8 mouse cellular contexts compared by ENCODE assay signal in genomic region chr6:3620428-3621387, GRCm38 (mm10).
DNase-seq lines count a peak whose midpoint lies in the region; ATAC-seq and TF ChIP-seq lines count a peak whose summit lies in the region.
"Not testable (repeated sequence)": the region's sequence is repeated elsewhere in the genome, so short reads cannot be mapped to it uniquely, and the experiment has no call there.

No protein-coding gene starts in this region.

- peak overlapping the region; percentile 60; the same call in 1 of the 2 replicates for H3K4me3 ChIP-seq in G1E (ENCODE audit: low read depth, low read length)
- H3K4me3 ChIP-seq in forebrain, embryonic 13.5 days; midbrain, embryonic 14.5 days (replicated peaks; ENCODE audit: low read depth, low read length); stomach, embryonic 14.5 days (ENCODE audit: low read depth, low read length): not testable (repeated sequence)
- peak overlapping the region; percentile 26; the same call in 1 of the 2 replicates for H3K4me3 ChIP-seq in heart, postnatal 0 days (ENCODE audit: low read depth, low read length)
- H3K4me3 ChIP-seq in kidney, embryonic 16.5 days (ENCODE audit: low read length) = 0 out of 2 replicates have a peak overlapping the region, but pooled peaks have one; percentile 14
- peak overlapping the region; percentile 32 for H3K4me3 ChIP-seq in liver, embryonic 12.5 days

- H3K27me3 ChIP-seq in G1E (ENCODE audit: insufficient read depth, low read length); forebrain, embryonic 13.5 days; heart, postnatal 0 days (ENCODE audit: control insufficient read depth, insufficient read depth, low read length); kidney, embryonic 16.5 days (ENCODE audit: insufficient read depth, low read length); liver, embryonic 12.5 days (replicated peaks); midbrain, embryonic 14.5 days (ENCODE audit: control insufficient read depth, insufficient read depth, low read length); stomach, embryonic 14.5 days (ENCODE audit: control insufficient read depth, insufficient read depth, low read length): not testable (repeated sequence)

- H3K4me1 ChIP-seq in G1E (ENCODE audit: insufficient read depth, low read depth, low read length); forebrain, embryonic 13.5 days; heart, postnatal 0 days (ENCODE audit: control insufficient read depth, insufficient read depth); kidney, embryonic 16.5 days (ENCODE audit: insufficient read depth, low read length); liver, embryonic 12.5 days; midbrain, embryonic 14.5 days (ENCODE audit: control insufficient read depth, insufficient read depth, low read length); stomach, embryonic 14.5 days (ENCODE audit: control insufficient read depth, insufficient read depth, low read length): not testable (repeated sequence)

- H3K36me3 ChIP-seq in G1E (replicated peaks); forebrain, embryonic 13.5 days (ENCODE audit: poor library complexity, severe bottlenecking); heart, postnatal 0 days (replicated peaks; ENCODE audit: control insufficient read depth, insufficient read depth, low read length); kidney, embryonic 16.5 days (ENCODE audit: insufficient read depth, low read length); liver, embryonic 12.5 days; midbrain, embryonic 14.5 days (ENCODE audit: control insufficient read depth, insufficient read depth, low read length); stomach, embryonic 14.5 days (ENCODE audit: control insufficient read depth, insufficient read depth, low read length): not testable (repeated sequence)

- DNase-seq in G1E (ENCODE audit: low spot score) = not testable (repeated sequence)
- DNase-seq in cerebellum, adult 18-20 months = peak; percentile 5 to 33
- peak; percentile 8 for DNase-seq in heart, postnatal 0 days (ENCODE audit: low spot score)
- peak; percentile 39 for DNase-seq in midbrain, embryonic 14.5 days

- peak; percentile 19; the same call in 1 of the 2 replicates for TF ChIP-seq CTCF in G1E (IDR thresholded peaks at IDR 0.05; ENCODE audit: low read depth, low read length)
- peak; percentile 37; the same call in 1 of the 2 replicates for TF ChIP-seq CTCF in heart, postnatal 0 days (IDR thresholded peaks at IDR 0.05; ENCODE audit: low read depth)

- not testable (repeated sequence) for H3K9me3 ChIP-seq in G1E (replicated peaks); forebrain, embryonic 13.5 days (replicated peaks); heart, postnatal 0 days (replicated peaks; ENCODE audit: control insufficient read depth, low read length); kidney, embryonic 16.5 days (ENCODE audit: low read length); liver, embryonic 12.5 days (replicated peaks); midbrain, embryonic 14.5 days (ENCODE audit: control insufficient read depth, low read length); stomach, embryonic 14.5 days (ENCODE audit: control insufficient read depth, low read depth, low read length)

- not testable (repeated sequence) for H3K9ac ChIP-seq in forebrain, embryonic 13.5 days; heart, postnatal 0 days (replicated peaks; ENCODE audit: low read depth, low read length); kidney, embryonic 16.5 days (replicated peaks; ENCODE audit: low read length); midbrain, embryonic 14.5 days (replicated peaks; ENCODE audit: low read length); stomach, embryonic 14.5 days (replicated peaks; ENCODE audit: low read depth, low read length)
- H3K9ac ChIP-seq in liver, embryonic 12.5 days = 0 out of 2 replicates have a peak overlapping the region, but pooled peaks have one; percentile 12

- peak overlapping the region; percentile 27 for H3K4me2 ChIP-seq in forebrain, embryonic 13.5 days
- peak overlapping the region; percentile 56 for H3K4me2 ChIP-seq in heart, postnatal 0 days (ENCODE audit: low read depth, low read length)
- peak overlapping the region; percentile 39 for H3K4me2 ChIP-seq in kidney, embryonic 16.5 days (replicated peaks; ENCODE audit: low read depth, low read length)
- peak overlapping the region; percentile 58 for H3K4me2 ChIP-seq in liver, embryonic 12.5 days
- H3K4me2 ChIP-seq in midbrain, embryonic 14.5 days (ENCODE audit: low read length) = not testable (repeated sequence)
- peak overlapping the region; percentile 18; the same call in 1 of the 2 replicates for H3K4me2 ChIP-seq in stomach, embryonic 14.5 days (replicated peaks; ENCODE audit: low read depth, low read length)

- not testable (repeated sequence) for TF ChIP-seq EP300 in heart, postnatal 0 days (IDR thresholded peaks at IDR 0.05; ENCODE audit: low read depth)

- ATAC-seq in G1E (ENCODE audit: extremely low read depth, insufficient number of reproducible peaks, low FRiP score, poor library complexity, severe bottlenecking) = peak; percentile 83
- peak; percentile 83 for ATAC-seq in forebrain, embryonic 13.5 days
- peak; percentile 60 for ATAC-seq in heart, postnatal 0 days (ENCODE audit: insufficient read depth, low read depth)
- ATAC-seq in kidney, embryonic 16.5 days (ENCODE audit: low FRiP score, low TSS enrichment) = peak; percentile 67
- ATAC-seq in liver, embryonic 12.5 days = peak; percentile 67
- peak; percentile 63; the same call in 1 of the 2 replicates for ATAC-seq in midbrain, embryonic 14.5 days (ENCODE audit: low FRiP score, low TSS enrichment)
- ATAC-seq in stomach, embryonic 14.5 days (ENCODE audit: insufficient number of reproducible peaks, insufficient read depth, low FRiP score, low read depth) = 0 out of 2 replicates have a peak, but pooled peaks have one; percentile 53

- not testable (repeated sequence) for H3K27ac ChIP-seq in forebrain, embryonic 13.5 days; heart, postnatal 0 days (ENCODE audit: low read depth); kidney, embryonic 16.5 days (ENCODE audit: low read length); liver, embryonic 12.5 days; midbrain, embryonic 14.5 days (replicated peaks; ENCODE audit: low read depth, low read length); stomach, embryonic 14.5 days (ENCODE audit: low read length)

- WGBS in forebrain, embryonic 13.5 days = 63% methylated on average over 11 of the region's 13 CpGs
- WGBS in heart, postnatal 0 days = 50% methylated on average over 11 of the region's 13 CpGs
- 61% methylated on average over 11 of the region's 13 CpGs for WGBS in kidney, embryonic 16.5 days
- 48% methylated on average over 11 of the region's 13 CpGs for WGBS in liver, embryonic 12.5 days (ENCODE audit: insufficient replicate concordance)
- WGBS in midbrain, embryonic 14.5 days = 63% methylated on average over 11 of the region's 13 CpGs
- 60% methylated on average over 11 of the region's 13 CpGs for WGBS in stomach, embryonic 14.5 days
